Mouse (Mus musculus): ENCODE measurements at regions not wholly inside any gene's neighbourhood (a gene's known extent, or its start where the extent isn't known, plus 50 kb on each side); places are given as distances from the start of the nearest gene placed in this dataset.

- DNase-seq (ENCODE audit: low spot score) (no peak), ATAC-seq (ENCODE audit: insufficient read depth, low read depth) (no peak)
- 40% methylated on average over 19 of the region's 19 CpGs for WGBS
- Histone ChIP-seq H3K27me3 (ENCODE audit: control insufficient read depth, insufficient read depth, low read length) (no peaks in the 10 kb centered on the region), H3K36me3 (replicated peaks; ENCODE audit: control insufficient read depth, insufficient read depth, low read length) (no peaks in the 10 kb centered on the region), H3K9ac (replicated peaks; ENCODE audit: low read depth, low read length) (no peak overlapping the region), H3K4me3 (ENCODE audit: low read depth, low read length) (no peak overlapping the region), H3K9me3 (replicated peaks; ENCODE audit: control insufficient read depth, low read length) (no peaks in the 10 kb centered on the region), H3K4me2 (ENCODE audit: low read depth, low read length) (no peak overlapping the region), H3K4me1 (ENCODE audit: control insufficient read depth, insufficient read depth) (no peaks in the 10 kb centered on the region), H3K27ac (ENCODE audit: low read depth) (no peak overlapping the region)
- TF ChIP-seq EP300 (IDR thresholded peaks at IDR 0.05; ENCODE audit: low read depth) (no peak), CTCF (IDR thresholded peaks at IDR 0.05; ENCODE audit: low read depth) (no peak)
These were observed 140.7 kb downstream of the Foxa2 start for GRCm38 (mm10) chr2:147905759-147906740.

- H3K9me3 ChIP-seq (replicated peaks; ENCODE audit: control insufficient read depth, low read length), result no peaks in the 10 kb centered on the region
- H3K36me3 ChIP-seq (replicated peaks; ENCODE audit: control insufficient read depth, insufficient read depth, low read length), result no peaks in the 10 kb centered on the region
- no peaks in the 10 kb centered on the region for H3K27me3 ChIP-seq (ENCODE audit: control insufficient read depth, insufficient read depth, low read length)
- ATAC-seq (ENCODE audit: insufficient read depth, low read depth), result no peak
- H3K4me1 ChIP-seq (ENCODE audit: control insufficient read depth, insufficient read depth), result no peaks in the 10 kb centered on the region
- H3K4me2 ChIP-seq (ENCODE audit: low read depth, low read length), result no peak overlapping the region
- DNase-seq (ENCODE audit: low spot score), result no peak
- H3K4me3 ChIP-seq (ENCODE audit: low read depth, low read length), result no peak overlapping the region
- no peak overlapping the region for H3K9ac ChIP-seq (replicated peaks; ENCODE audit: low read depth, low read length)
- H3K27ac ChIP-seq (ENCODE audit: low read depth), result no peak overlapping the region
- WGBS, result 56% methylated on average over 3 of the region's 3 CpGs
- TF ChIP-seq CTCF (IDR thresholded peaks at IDR 0.05; ENCODE audit: low read depth) (no peak), EP300 (IDR thresholded peaks at IDR 0.05; ENCODE audit: low read depth) (no peak)
These were observed 141.7 kb downstream of the Foxa2 start for GRCm38 (mm10) chr2:147905118-147905517.

GRCm38 (mm10) chr2:147899236-147899635, 147.5 kb downstream of the Foxa2 start:
- H3K9me3 ChIP-seq (replicated peaks; ENCODE audit: control insufficient read depth, low read length), result no peaks in the 10 kb centered on the region
- no peak for ATAC-seq (ENCODE audit: insufficient read depth, low read depth)
- 70% methylated on average over 1 of the region's 1 CpGs for WGBS
- no peaks in the 10 kb centered on the region for H3K27me3 ChIP-seq (ENCODE audit: control insufficient read depth, insufficient read depth, low read length)
- H3K36me3 ChIP-seq (replicated peaks; ENCODE audit: control insufficient read depth, insufficient read depth, low read length), result no peaks in the 10 kb centered on the region
- no peak overlapping the region for H3K4me2 ChIP-seq (ENCODE audit: low read depth, low read length)
- no peaks in the 10 kb centered on the region for H3K4me1 ChIP-seq (ENCODE audit: control insufficient read depth, insufficient read depth)
- DNase-seq (ENCODE audit: low spot score), result no peak
- H3K9ac ChIP-seq (replicated peaks; ENCODE audit: low read depth, low read length), result no peak overlapping the region
- H3K4me3 ChIP-seq (ENCODE audit: low read depth, low read length), result no peak overlapping the region
- TF ChIP-seq EP300 (IDR thresholded peaks at IDR 0.05; ENCODE audit: low read depth) (no peak), CTCF (IDR thresholded peaks at IDR 0.05; ENCODE audit: low read depth) (no peak)
- no peak overlapping the region for H3K27ac ChIP-seq (ENCODE audit: low read depth)

- no peak overlapping the region for H3K9ac ChIP-seq (replicated peaks; ENCODE audit: low read depth, low read length)
- no peak for ATAC-seq (ENCODE audit: insufficient read depth, low read depth)
- no peak overlapping the region for H3K27ac ChIP-seq (ENCODE audit: low read depth)
- no peaks in the 10 kb centered on the region for H3K36me3 ChIP-seq (replicated peaks; ENCODE audit: control insufficient read depth, insufficient read depth, low read length)
- no peaks in the 10 kb centered on the region for H3K9me3 ChIP-seq (replicated peaks; ENCODE audit: control insufficient read depth, low read length)
- DNase-seq (ENCODE audit: low spot score), result peak; percentile 16
- no peak overlapping the region for H3K4me3 ChIP-seq (ENCODE audit: low read depth, low read length)
- peak; percentile 77 for TF ChIP-seq CTCF (IDR thresholded peaks at IDR 0.05; ENCODE audit: low read depth)
- TF ChIP-seq EP300 (IDR thresholded peaks at IDR 0.05; ENCODE audit: low read depth), result no peak
- no peaks in the 10 kb centered on the region for H3K4me1 ChIP-seq (ENCODE audit: control insufficient read depth, insufficient read depth)
- no peak overlapping the region for H3K4me2 ChIP-seq (ENCODE audit: low read depth, low read length)
- H3K27me3 ChIP-seq (ENCODE audit: control insufficient read depth, insufficient read depth, low read length), result no peaks in the 10 kb centered on the region
- WGBS, result 2% methylated on average over 1 of the region's 1 CpGs
These were observed 151.1 kb downstream of the Foxa2 start for GRCm38 (mm10) chr2:147895691-147896090.

GRCm38 (mm10) chr2:147894213-147894612, 152.6 kb downstream of the Foxa2 start:
- no peaks in the 10 kb centered on the region for H3K4me1 ChIP-seq (ENCODE audit: control insufficient read depth, insufficient read depth)
- H3K9me3 ChIP-seq (replicated peaks; ENCODE audit: control insufficient read depth, low read length), result no peaks in the 10 kb centered on the region
- no peaks in the 10 kb centered on the region for H3K36me3 ChIP-seq (replicated peaks; ENCODE audit: control insufficient read depth, insufficient read depth, low read length)
- WGBS, result 42% methylated on average over 1 of the region's 1 CpGs
- TF ChIP-seq EP300 (IDR thresholded peaks at IDR 0.05; ENCODE audit: low read depth) (no peak), CTCF (IDR thresholded peaks at IDR 0.05; ENCODE audit: low read depth) (no peak)
- H3K9ac ChIP-seq (replicated peaks; ENCODE audit: low read depth, low read length), result no peak overlapping the region
- H3K27ac ChIP-seq (ENCODE audit: low read depth), result no peak overlapping the region
- H3K4me3 ChIP-seq (ENCODE audit: low read depth, low read length), result no peak overlapping the region
- no peaks in the 10 kb centered on the region for H3K27me3 ChIP-seq (ENCODE audit: control insufficient read depth, insufficient read depth, low read length)
- no peak for DNase-seq (ENCODE audit: low spot score)
- H3K4me2 ChIP-seq (ENCODE audit: low read depth, low read length), result no peak overlapping the region
- no peak for ATAC-seq (ENCODE audit: insufficient read depth, low read depth)

Data from heart, postnatal 0 days (tissue).